15 mouse cellular contexts compared by ENCODE assay signal in the genomic region with DNA sequence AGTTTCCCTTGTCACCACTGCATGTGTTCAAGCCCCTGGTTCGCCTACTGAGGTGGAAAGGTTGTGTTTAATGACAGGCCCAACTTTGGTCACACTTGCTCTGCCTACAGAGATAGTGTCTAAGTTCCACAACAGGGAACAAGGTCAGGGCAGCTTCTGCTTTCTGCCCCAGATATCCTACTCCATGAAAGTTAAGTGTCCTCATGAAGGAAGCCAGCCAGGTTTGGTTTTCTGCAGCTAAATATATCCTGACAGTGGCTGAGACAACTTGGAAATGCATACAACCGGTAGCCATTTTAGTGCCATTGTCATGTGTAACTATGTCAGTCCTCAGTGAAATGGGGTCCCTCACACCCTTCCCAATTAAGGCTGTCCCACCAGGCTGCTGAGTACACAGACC.
DNase-seq lines count a peak whose midpoint lies in the region; ATAC-seq lines count a peak whose summit lies in the region.
"Had no signal": no experiment of that assay in that cellular context is flagged by ENCODE, and none has a peak within 500 bp of the region (broad histone marks: within the 10 kb centered on the region; RNA-seq: fewer than 3 reads in every experiment).

No protein-coding gene starts in this region.

- no peaks in the 10 kb centered on the region for H3K27me3 ChIP-seq in lung, embryonic 15.5 days
- H3K27me3 ChIP-seq in heart, embryonic 15.5 days, result no peaks in the 10 kb centered on the region
- no peaks in the 10 kb centered on the region for H3K27me3 ChIP-seq in liver, embryonic 16.5 days (ENCODE audit: control insufficient read depth, insufficient read depth, low read depth, low read length)
- H3K27me3 ChIP-seq: forebrain, embryonic 15.5 days; hindbrain, embryonic 15.5 days had no signal

- no peak for ATAC-seq in lung, embryonic 15.5 days (ENCODE audit: borderline replicate concordance, extremely low read depth, low FRiP score, low TSS enrichment)
- ATAC-seq in heart, embryonic 15.5 days (replicated peaks; ENCODE audit: insufficient number of reproducible peaks, insufficient read depth, low FRiP score, low read depth), result no peak
- no peak for ATAC-seq in liver, embryonic 16.5 days (ENCODE audit: low read depth)
- ATAC-seq: forebrain, embryonic 15.5 days had no signal

- H3K4me1 ChIP-seq in lung, embryonic 15.5 days, result peaks cover 55% of the 10 kb centered on the region
- peaks cover 85% of the 10 kb centered on the region for H3K4me1 ChIP-seq in heart, embryonic 15.5 days (replicated peaks)
- peaks cover 53% of the 10 kb centered on the region for H3K4me1 ChIP-seq in liver, embryonic 16.5 days (ENCODE audit: control insufficient read depth, low read depth, low read length)
- H3K4me1 ChIP-seq: forebrain, embryonic 15.5 days had no signal

- H3K9ac ChIP-seq in lung, embryonic 15.5 days, result no peak overlapping the region
- H3K9ac ChIP-seq in heart, embryonic 15.5 days, result no peak overlapping the region
- H3K9ac ChIP-seq in liver, embryonic 16.5 days (ENCODE audit: low read depth, low read length), result no peak overlapping the region
- H3K9ac ChIP-seq: forebrain, embryonic 15.5 days; hindbrain, embryonic 15.5 days had no signal

- H3K36me3 ChIP-seq in lung, embryonic 15.5 days, result peaks cover 44% of the 10 kb centered on the region
- no peaks in the 10 kb centered on the region; the same call in 1 of the 2 replicates for H3K36me3 ChIP-seq in heart, embryonic 15.5 days
- H3K36me3 ChIP-seq in liver, embryonic 16.5 days (ENCODE audit: control insufficient read depth, insufficient read depth), result no peaks in the 10 kb centered on the region
- H3K36me3 ChIP-seq: forebrain, embryonic 15.5 days had no signal

- DNase-seq in gastrocnemius, postnatal 25 days, result peak; percentile 21
- no peak for DNase-seq in gastrocnemius, adult 8-10 months (ENCODE audit: low spot score in 2 of 2)
- no peak for DNase-seq in lung, postnatal 4 days
- DNase-seq in layer of hippocampus, adult 9-11 months, result no peak
- DNase-seq in MN1 (ENCODE audit: low spot score), result no peak
- DNase-seq: adrenal gland, postnatal 36 days; B cell, adult 2 months; gastrocnemius, postnatal 10 days; kidney, adult 18-20 months; kidney, postnatal 4 days had no signal

- H3K4me2 ChIP-seq in lung, embryonic 15.5 days, result no peak overlapping the region
- no peak overlapping the region for H3K4me2 ChIP-seq in heart, embryonic 15.5 days
- H3K4me2 ChIP-seq in liver, embryonic 16.5 days (ENCODE audit: low read depth, low read length), result no peak overlapping the region
- H3K4me2 ChIP-seq: forebrain, embryonic 15.5 days; hindbrain, embryonic 15.5 days had no signal

- 94% methylated on average over 2 of the region's 2 CpGs for WGBS in lung, embryonic 15.5 days
- WGBS in heart, embryonic 15.5 days, result 61% methylated on average over 2 of the region's 2 CpGs
- 78% methylated on average over 2 of the region's 2 CpGs for WGBS in liver, embryonic 16.5 days (ENCODE audit: insufficient replicate concordance)

- H3K9me3 ChIP-seq in lung, embryonic 15.5 days, result no peaks in the 10 kb centered on the region
- no peaks in the 10 kb centered on the region for H3K9me3 ChIP-seq in heart, embryonic 15.5 days (replicated peaks)
- H3K9me3 ChIP-seq in liver, embryonic 16.5 days (replicated peaks; ENCODE audit: control insufficient read depth, low read length), result no peaks in the 10 kb centered on the region
- H3K9me3 ChIP-seq: forebrain, embryonic 15.5 days; hindbrain, embryonic 15.5 days had no signal

- no peak overlapping the region for H3K4me3 ChIP-seq in lung, embryonic 15.5 days
- H3K4me3 ChIP-seq in heart, embryonic 15.5 days, result no peak overlapping the region
- H3K4me3 ChIP-seq in liver, embryonic 16.5 days (ENCODE audit: low read depth, low read length), result no peak overlapping the region
- H3K4me3 ChIP-seq: forebrain, embryonic 15.5 days; hindbrain, embryonic 15.5 days had no signal

- peak overlapping the region; percentile 48; the same call in 1 of the 2 replicates for H3K27ac ChIP-seq in lung, embryonic 15.5 days
- peak overlapping the region; percentile 97 for H3K27ac ChIP-seq in heart, embryonic 15.5 days
- H3K27ac ChIP-seq in liver, embryonic 16.5 days (ENCODE audit: low read length), result peak overlapping the region; percentile 31; the same call in 1 of the 2 replicates
- H3K27ac ChIP-seq: forebrain, embryonic 15.5 days; hindbrain, embryonic 15.5 days had no signal

Comparison
In these comparisons a context has a peak if more than half of its experiments do, and no peak if none do; other contexts are left out.
1. H3K27ac ChIP-seq: peak in every context shown above with its lines; median percentile 97 in heart, embryonic 15.5 days; 48 in lung, embryonic 15.5 days; 31 in liver, embryonic 16.5 days.